Mouse (Mus musculus) E14TG2a.4 (cell line): ENCODE data around the gene Duox1.
A peak's percentile ranks its signal among the peaks of the same experiment; 100 is the strongest.

Experiments used
- H3K27me3 ChIP-seq: 2 replicates; pipeline ENCODE4 v1.6.1; 2014; ENCODE audit warnings: low read length, control low read depth; ENCODE audit not compliant: insufficient read depth
- H3K36me3 ChIP-seq: 2 replicates; pipeline ENCODE4 v1.6.1; 2014; ENCODE audit warnings: low read length, control low read depth; ENCODE audit not compliant: insufficient read depth
- H3K4me1 ChIP-seq: replicated peaks from 2 replicates; pipeline ENCODE4 v1.6.1; 2014; ENCODE audit warnings: low read depth, low read length, control low read depth
- H3K4me3 ChIP-seq: replicated peaks from 2 replicates; pipeline ENCODE4 v1.5.1; 2014; ENCODE audit warnings: mild to moderate bottlenecking, low read length
- H3K9me3 ChIP-seq: 2 replicates; pipeline ENCODE4 v1.6.1; 2014; ENCODE audit warnings: low read length, control low read depth
- CTCF ChIP-seq: conservative IDR thresholded peaks from 2 replicates; pipeline ENCODE4 v1.5.1; 2014; ENCODE audit warnings: low read length
- NANOG ChIP-seq: IDR thresholded peaks from 2 replicates; pipeline ENCODE4 v1.6.1; 2014; ENCODE audit warnings: borderline replicate concordance, low read length, mixed read lengths
- POU5F1 ChIP-seq: IDR thresholded peaks from 2 replicates; pipeline ENCODE4 v1.6.1; 2014; ENCODE audit warnings: low read length, borderline replicate concordance

Duox1 gene

GRCm38 (mm10) chr2:122315372-122315771 lies at the start of gene Duox1:
Gene Duox1 (plus strand): TSS chr2:122315672.
- no peak within 1 kb of the TSS for H3K4me3 ChIP-seq
- TF ChIP-seq NANOG (no peak), POU5F1 (no peak), CTCF (no peak)
- peaks cover 80% of the 10 kb centered on the region for H3K27me3 ChIP-seq
- no peaks in the 10 kb centered on the region for H3K36me3 ChIP-seq
- peaks cover 51% of the 10 kb centered on the region for H3K4me1 ChIP-seq
- peaks cover 10% of the 10 kb centered on the region for H3K9me3 ChIP-seq

DNA sequence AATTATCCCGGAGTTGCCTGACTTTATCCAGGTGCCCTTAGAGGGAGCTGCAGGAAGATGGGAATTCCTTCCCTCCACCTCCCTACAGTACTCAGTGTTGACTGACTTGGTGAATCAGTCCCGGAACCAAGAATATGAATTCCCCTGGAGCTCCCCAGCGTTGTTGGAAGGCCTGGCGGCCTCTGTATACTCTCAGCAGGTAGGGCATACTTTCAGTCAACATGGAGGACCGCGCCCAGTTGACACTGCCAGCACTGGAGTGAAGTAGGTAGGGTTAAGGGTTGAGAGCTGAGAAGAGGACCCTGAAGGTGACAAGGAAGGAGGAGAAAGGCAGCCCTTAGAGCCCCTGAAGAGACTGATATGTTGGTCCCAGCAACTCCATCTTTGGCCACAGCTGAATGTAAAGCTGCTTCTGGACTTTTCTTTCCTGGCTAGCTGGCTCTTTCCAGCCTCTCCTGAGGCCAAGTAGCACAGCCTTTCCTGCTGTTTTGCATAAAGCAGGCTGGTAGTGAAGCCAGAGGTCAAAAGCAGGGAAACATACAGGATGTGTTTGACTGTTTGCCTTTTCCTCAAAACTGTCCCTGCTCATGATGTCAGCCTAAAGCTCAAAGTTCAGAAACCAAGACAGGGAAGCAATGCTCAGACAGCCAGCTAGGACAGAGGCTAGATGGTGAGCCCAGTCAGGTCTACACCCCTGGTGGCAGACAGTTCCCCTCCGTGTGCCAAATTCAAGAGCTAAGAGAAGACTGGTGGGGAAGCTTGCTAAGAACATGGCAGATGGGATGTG lies 48.9 kb upstream of the Duox1 start:
- Histone ChIP-seq H3K9me3 (peaks cover 21% of the 10 kb centered on the region), H3K27me3 (no peaks in the 10 kb centered on the region), H3K4me1 (peaks cover 4% of the 10 kb centered on the region; the same call in 1 of the 2 replicates), H3K4me3 (no peak overlapping the region), H3K36me3 (peaks cover 4% of the 10 kb centered on the region; the same call in 1 of the 2 replicates)
- TF ChIP-seq NANOG (no peak), CTCF (no peak), POU5F1 (no peak)

- Histone ChIP-seq H3K36me3 (no peaks in the 10 kb centered on the region), H3K4me3 (no peak overlapping the region)
- TF ChIP-seq NANOG, result no peak
- no peak for TF ChIP-seq POU5F1
- TF ChIP-seq CTCF, result no peak
Observed at GRCm38 (mm10) chr2:122278769-122279168, 36.7 kb upstream of the Duox1 start.

DNA sequence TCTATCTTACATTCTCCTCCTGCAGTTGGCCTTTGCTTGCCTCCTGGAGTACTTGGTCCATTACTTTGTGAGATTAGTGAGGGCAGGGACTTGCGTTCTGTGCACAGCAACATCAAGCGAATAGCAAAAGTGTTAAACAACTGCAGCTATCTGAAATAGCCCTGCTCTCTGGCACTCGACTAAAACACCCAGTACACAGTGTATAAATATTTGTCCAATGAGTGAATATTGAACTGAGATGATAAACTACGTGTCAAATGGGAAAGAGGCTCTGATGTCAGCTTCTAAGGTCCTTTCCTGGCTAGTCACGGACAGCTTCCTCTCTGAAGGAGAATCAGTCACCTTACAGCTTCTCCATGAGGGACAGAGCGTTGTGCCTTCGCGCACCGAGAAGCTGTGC lies 31.4 kb upstream of the Duox1 start:
- Histone ChIP-seq H3K9me3 (no peaks in the 10 kb centered on the region; the same call in 1 of the 2 replicates), H3K4me3 (no peak overlapping the region), H3K27me3 (peaks cover 38% of the 10 kb centered on the region), H3K36me3 (no peaks in the 10 kb centered on the region), H3K4me1 (no peaks in the 10 kb centered on the region)
- TF ChIP-seq POU5F1, result no peak

More at GRCm38 (mm10) chr2:122278769-122279168, 36.7 kb upstream of the Duox1 start:
- Histone ChIP-seq H3K27me3 (peaks cover 21% of the 10 kb centered on the region), H3K4me1 (no peaks in the 10 kb centered on the region), H3K9me3 (no peaks in the 10 kb centered on the region; the same call in 1 of the 2 replicates)

DNA sequence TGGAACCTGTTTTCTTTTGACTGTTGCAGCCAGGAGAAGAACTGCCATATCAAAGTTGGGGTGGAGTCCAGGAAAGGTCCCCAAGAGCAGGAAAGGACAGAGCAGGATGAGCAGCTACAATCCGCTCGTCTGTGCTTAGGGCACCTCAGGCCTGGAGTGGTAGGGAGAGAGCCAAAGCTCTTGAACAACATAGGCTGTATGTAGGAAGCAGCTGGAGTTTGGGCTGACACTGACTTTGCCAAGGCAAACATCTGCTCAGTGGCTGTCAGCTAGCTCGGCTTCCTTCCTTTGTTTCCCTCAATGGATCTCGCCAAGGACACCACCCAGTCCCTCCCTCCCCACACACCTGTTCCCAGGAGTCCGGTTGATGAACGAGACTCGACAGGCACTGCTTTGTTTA lies 29.3 kb upstream of the Duox1 start:
- no peaks in the 10 kb centered on the region for H3K36me3 ChIP-seq

GRCm38 (mm10) chr2:122294916-122295315 lies 20.6 kb upstream of the Duox1 start:
- H3K9me3 ChIP-seq, result no peaks in the 10 kb centered on the region
- H3K4me1 ChIP-seq, result peaks cover 24% of the 10 kb centered on the region
- H3K27me3 ChIP-seq, result peaks cover 89% of the 10 kb centered on the region
- no peak overlapping the region for H3K4me3 ChIP-seq
- H3K36me3 ChIP-seq, result no peaks in the 10 kb centered on the region
- no peak for TF ChIP-seq NANOG
- no peak for TF ChIP-seq CTCF
- TF ChIP-seq POU5F1, result no peak

More for the DNA sequence above, 29.3 kb upstream of the Duox1 start:
- Histone ChIP-seq H3K4me3 (no peak overlapping the region), H3K4me1 (no peaks in the 10 kb centered on the region), H3K27me3 (peaks cover 53% of the 10 kb centered on the region), H3K9me3 (no peaks in the 10 kb centered on the region; the same call in 1 of the 2 replicates)
- TF ChIP-seq CTCF (no peak), POU5F1 (no peak), NANOG (no peak)

DNA sequence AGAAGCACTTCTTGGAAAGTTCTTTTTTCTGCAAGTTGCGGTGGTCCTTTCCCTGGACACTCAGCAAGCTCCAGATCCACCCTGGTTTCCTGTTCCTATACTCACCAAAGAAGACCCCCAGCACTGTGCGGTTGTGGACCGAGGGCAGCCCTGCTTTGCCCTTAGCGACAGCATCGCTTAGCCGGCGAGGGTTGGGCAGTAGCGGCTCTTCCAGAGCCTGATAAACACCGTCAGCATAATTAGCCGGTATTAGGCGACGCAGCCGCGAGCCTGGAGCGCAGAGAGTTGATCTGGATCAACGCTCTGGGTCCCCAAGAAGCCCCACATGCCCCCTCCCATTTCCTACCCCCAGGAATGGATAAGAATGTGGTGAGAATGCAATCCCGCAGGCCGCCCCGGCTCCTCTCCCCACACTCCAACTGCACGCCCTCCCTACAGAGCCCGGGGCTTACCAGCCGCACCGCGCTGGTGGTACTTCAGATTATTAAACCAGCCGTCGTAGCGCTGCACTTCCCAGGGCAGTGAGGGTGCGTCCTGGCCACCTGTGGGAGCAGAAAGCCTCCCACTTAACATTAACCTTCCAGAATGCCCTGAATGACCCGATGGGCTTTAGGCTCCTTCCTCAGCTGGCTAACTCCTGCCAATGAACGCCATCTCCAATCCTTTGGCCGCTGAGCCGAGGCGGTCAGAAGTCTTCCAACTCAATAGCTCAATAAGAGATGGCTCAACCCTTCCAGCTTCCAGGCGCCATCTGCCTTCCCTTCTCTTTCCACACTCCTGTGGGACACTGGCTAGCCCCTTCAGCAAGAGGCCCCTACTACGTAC lies 18.0 kb upstream of the Duox1 start:
- H3K27me3 ChIP-seq, result peaks cover 92% of the 10 kb centered on the region
- peaks cover 41% of the 10 kb centered on the region for H3K4me1 ChIP-seq
- no peaks in the 10 kb centered on the region for H3K36me3 ChIP-seq
- TF ChIP-seq NANOG (no peak), POU5F1 (no peak), CTCF (no peak)
- no peaks in the 10 kb centered on the region for H3K9me3 ChIP-seq
- H3K4me3 ChIP-seq, result peak overlapping the region; percentile 27; the same call in 1 of the 2 replicates

DNA sequence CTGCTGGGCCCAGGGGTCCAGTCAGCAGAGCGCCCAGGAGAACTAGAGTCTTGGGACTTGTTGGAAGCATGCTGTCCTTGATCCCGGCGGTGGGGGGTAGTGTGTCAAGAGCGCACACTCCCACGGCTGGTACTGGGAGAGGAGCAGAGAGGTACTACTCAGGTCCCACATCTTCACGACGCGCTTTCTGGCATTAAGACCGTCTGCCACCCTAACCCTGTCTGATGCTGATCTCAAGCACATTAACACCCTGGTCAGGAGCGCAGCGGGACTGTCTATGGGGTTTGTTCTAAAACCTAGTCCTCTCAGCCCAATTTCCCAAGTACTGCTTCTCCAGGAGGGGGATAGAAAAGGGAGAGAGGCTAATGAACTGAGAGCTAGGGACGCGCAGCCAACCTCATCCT lies 17.4 kb upstream of the Duox1 start, which contains the start of gene Duox2:
Gene Duox2 (minus strand): TSS at position 354 of the 404 bp plus-strand sequence.
- peaks cover 91% of the 10 kb centered on the region for H3K27me3 ChIP-seq
- no peak for TF ChIP-seq NANOG
- no peak for TF ChIP-seq CTCF
- TF ChIP-seq POU5F1, result no peak
- H3K9me3 ChIP-seq, result no peaks in the 10 kb centered on the region
- H3K4me3 ChIP-seq, result peak within 1 kb of the TSS; percentile 61
- H3K4me1 ChIP-seq, result peaks cover 42% of the 10 kb centered on the region
- no peaks in the 10 kb centered on the region for H3K36me3 ChIP-seq
